Mouse (Mus musculus): ENCODE measurements at regions not wholly inside any gene's neighbourhood (a gene's known extent, or its start where the extent isn't known, plus 50 kb on each side); places are given as distances from the start of the nearest gene placed in this dataset.
A peak's percentile ranks its signal among the peaks of the same experiment; 100 is the strongest.

- DNase-seq = no peak
Observed at GRCm38 (mm10) chr17:14610791-14611522, 83.1 kb downstream of the Thbs2 start.

- DNase-seq = no peak
Observed at GRCm38 (mm10) chr17:14608845-14609244, 85.2 kb downstream of the Thbs2 start.

- DNase-seq = no peak
Observed at GRCm38 (mm10) chr17:14606356-14606989, 87.6 kb downstream of the Thbs2 start.

GRCm38 (mm10) chr17:14599681-14600080 is 94.4 kb downstream of the Thbs2 start:
- no peak for DNase-seq

- no peak for DNase-seq
Observed at GRCm38 (mm10) chr17:14596470-14596869, 97.6 kb downstream of the Thbs2 start.

GRCm38 (mm10) chr17:14595525-14595924 is 98.5 kb downstream of the Thbs2 start:
- no peak for DNase-seq

- no peak for DNase-seq
Observed at GRCm38 (mm10) chr17:14588086-14588817, 105.8 kb downstream of the Thbs2 start.

GRCm38 (mm10) chr17:14579671-14580070 is 114.4 kb downstream of the Thbs2 start:
- DNase-seq = no peak

GRCm38 (mm10) chr17:14578721-14579120 is 115.3 kb downstream of the Thbs2 start:
- no peak for DNase-seq

GRCm38 (mm10) chr17:14578194-14578593 is 115.8 kb downstream of the Thbs2 start:
- DNase-seq = no peak

GRCm38 (mm10) chr17:14576159-14576558 is 117.9 kb downstream of the Thbs2 start:
- no peak for DNase-seq

GRCm38 (mm10) chr17:14571143-14571542 is 122.9 kb downstream of the Thbs2 start:
- no peak for DNase-seq

- no peak for DNase-seq
Observed at GRCm38 (mm10) chr17:14570266-14570775, 123.7 kb downstream of the Thbs2 start.

- no peak for DNase-seq
Observed at GRCm38 (mm10) chr17:14562191-14562590, 131.8 kb downstream of the Thbs2 start.

GRCm38 (mm10) chr17:14557214-14557613 is 136.8 kb downstream of the Thbs2 start:
- DNase-seq = no peak

- no peak for DNase-seq
Observed at GRCm38 (mm10) chr17:14553195-14553594, 140.8 kb downstream of the Thbs2 start.

- DNase-seq = no peak
Observed at GRCm38 (mm10) chr17:14552081-14552480, 142.0 kb downstream of the Thbs2 start.

- DNase-seq = no peak
Observed at GRCm38 (mm10) chr17:14551610-14552009, 142.4 kb downstream of the Thbs2 start.

- DNase-seq = peak; percentile 12
Observed at GRCm38 (mm10) chr17:14545822-14546473, 148.1 kb downstream of the Thbs2 start.

- DNase-seq = no peak
Observed at GRCm38 (mm10) chr17:14544343-14545002, 149.6 kb downstream of the Thbs2 start.

- no peak for DNase-seq
Observed at GRCm38 (mm10) chr17:14541035-14541434, 153.0 kb downstream of the Thbs2 start.

- no peak for DNase-seq
Observed at GRCm38 (mm10) chr17:14540269-14540975, 153.6 kb downstream of the Thbs2 start.
